Mouse (Mus musculus): ENCODE measurements around the gene Srrt.
A peak's percentile ranks its signal among the peaks of the same experiment; 100 is the strongest.

Gene Srrt

DNA sequence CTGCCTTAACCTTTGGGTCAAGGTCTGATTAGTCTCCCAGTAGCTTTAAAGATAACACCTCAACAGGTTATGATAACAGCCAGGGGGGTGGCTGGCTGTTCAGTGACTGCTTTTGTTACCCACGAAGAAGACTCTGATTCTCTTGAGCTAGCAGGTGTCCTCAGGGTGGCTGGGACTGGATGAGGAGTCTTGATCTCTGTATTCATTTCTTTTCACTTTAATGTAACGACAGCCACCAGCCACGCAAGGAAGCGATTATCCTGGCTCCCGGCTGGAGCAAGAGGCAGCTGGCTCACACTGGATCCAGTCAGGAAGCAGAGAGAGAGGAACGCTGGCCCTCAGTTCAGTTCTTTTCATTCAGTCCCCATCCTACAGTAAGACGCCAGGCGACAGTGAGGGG lies 29.7 kb upstream of the Srrt start:
- no peak for DNase-seq

DNA sequence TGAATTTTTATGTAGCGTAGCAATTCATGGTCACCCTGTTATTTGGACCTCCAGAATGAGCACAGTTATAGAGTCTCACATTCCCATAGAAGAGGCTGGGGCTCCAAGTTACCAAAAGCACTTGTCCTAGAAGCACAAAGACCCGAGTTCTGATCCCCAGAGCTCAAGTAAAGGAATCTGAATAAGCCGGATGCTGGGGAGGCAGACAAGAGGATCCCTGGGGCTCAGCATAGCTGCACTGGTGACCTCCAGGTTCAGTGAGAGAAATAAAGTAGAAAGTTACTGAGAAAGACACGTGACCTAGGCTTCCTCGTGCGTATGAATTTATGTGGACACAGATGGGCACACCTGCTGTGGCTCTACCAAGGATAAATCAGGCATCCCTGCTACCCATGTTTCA lies 27.6 kb upstream of the Srrt start:
- no peak for DNase-seq

DNA sequence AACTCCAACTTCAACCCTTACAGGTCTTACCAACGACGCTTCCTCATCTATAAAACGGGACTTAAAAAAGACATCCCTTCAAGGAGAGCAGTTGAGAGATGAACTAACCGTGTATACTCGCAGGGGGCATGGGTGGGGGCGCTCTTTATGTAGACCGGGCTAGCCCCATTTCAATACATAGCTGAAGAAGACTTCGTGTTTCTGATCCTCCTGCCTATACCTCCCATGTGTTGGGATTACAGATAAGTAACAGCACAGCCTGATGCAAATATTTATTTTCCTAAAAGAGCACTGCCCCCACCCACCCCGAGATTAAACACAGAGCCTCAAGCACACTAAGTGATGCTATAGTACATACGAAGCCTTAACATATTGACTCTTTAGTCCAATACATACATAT lies 26.8 kb upstream of the Srrt start:
- DNase-seq, result no peak

DNA sequence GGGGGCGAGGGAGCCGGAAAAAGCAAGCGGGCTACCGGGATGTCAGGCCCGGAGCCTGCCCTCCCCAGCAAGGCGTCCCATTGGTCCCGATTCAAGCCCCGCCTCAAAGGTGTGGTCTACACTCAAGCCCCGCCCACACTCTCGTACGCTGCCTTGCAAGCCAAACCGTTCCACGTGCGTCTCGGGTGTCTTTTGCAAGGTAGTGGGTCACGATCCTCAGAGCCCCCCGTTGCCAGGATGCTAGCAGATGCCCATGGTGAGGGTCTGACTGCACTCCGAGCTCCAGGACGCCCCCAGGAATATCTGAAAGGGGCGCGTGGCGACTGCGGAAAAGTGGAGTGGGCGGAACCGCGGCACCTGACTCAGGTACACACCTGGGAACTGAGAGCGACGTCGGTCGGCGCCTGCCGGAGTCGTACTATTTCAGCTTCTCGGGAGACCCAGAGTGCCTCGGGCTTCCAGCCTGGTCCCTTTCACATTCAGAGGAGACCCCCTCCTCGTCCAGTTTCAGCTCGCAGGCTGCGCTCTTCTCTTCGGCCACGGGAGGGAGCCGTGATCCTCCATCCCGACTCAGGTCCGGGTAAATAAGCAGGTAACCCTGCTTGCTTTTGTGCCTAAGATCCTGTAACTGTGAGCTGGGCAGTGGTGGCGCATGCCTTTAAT lies 26.2 kb upstream of the Srrt start, which contains the start of gene Slc12a9:
Gene Slc12a9, minus strand, starts transcription at position 86 of the 663 bp plus-strand sequence.
- DNase-seq, result peak; percentile 98

DNA sequence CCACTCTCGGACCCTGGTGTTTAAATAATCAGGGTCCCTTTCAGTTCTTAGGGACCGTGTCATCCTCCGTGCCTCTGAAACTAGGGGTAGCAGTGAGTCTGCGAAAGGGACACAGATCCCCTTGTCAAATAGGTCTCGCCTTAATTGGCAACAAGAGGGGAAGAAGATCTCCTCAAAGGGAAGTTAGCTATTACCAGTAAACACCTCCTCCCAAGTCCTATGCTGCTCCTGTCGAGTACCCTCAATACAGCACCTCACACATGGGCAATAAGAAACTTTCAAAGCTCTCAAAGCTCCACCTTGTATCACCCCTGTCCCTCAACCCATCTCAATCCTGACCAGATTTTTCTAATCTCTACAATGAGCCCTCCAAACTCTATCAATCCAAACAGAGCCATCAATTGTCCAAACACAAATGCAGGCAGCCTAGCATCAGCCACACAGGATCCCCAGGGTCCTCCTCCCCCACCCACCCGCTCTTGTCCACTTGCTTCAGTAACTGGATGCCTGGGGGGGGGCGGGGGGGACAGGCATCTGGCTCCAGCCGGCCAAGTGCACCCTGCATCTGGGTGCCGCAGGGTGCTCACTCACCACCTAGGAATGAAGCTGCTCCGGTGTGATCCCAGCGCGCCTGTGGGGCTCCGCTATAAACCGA lies 25.5 kb upstream of the Srrt start:
- no peak for DNase-seq

DNA sequence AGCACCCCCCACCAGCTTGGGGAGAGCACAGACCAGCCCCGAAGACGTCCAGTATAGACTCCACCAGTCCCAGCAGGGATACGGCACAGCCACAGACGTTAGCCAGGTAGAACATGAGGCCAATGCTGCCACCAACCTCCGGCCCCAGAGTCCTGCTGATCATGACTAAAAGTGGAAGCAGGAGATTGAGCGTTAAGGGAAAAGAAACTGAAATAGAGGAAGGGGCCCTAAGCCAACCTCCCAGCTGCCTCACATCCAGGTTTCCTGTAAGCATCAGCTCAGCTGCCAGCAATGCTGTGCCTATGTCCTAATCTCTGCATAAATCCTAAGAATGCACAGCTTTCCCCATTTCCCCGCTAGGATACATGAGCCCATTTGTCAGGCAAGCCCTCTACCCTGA lies 23.4 kb upstream of the Srrt start:
- no peak for DNase-seq

DNA sequence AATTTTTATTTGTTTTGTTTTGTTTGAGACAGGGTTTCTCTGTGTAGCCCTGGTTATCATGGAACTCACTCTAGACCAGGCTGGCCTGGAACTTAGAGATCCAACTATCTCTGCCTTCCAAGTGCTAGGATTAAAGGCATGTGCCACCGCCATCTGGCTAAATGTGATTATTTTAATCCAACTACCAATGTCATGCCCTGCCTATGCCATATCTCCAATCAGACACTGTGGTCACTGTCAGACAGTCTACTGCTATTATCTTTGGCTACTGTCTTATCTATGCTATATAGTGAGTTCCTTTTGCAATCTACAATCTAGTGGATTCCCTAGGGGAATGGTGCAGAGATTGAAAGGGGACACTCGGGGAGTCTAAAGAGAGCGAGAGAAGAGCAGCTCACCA lies 13.5 kb upstream of the Srrt start:
- no peak for DNase-seq

DNA sequence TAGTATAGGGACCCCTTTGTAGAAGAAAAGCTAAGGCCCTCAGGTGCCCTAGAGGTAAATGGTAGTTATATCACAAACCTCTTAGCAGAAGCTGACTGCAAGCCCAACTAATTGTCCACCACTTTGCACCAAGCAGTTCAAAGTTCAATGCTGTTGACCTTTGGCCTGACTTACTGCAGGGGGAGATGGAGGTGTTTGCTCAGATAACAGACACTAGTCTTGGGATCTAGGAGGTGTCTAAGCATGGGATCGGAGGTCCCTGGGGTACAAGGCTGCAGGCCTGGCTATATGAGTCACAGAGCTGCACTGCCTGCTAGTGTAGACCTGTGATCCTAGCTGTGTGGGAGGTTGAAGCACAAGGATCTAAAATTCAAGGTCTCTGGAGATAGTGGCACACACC lies 11.1 kb upstream of the Srrt start:
- no peak for DNase-seq

DNA sequence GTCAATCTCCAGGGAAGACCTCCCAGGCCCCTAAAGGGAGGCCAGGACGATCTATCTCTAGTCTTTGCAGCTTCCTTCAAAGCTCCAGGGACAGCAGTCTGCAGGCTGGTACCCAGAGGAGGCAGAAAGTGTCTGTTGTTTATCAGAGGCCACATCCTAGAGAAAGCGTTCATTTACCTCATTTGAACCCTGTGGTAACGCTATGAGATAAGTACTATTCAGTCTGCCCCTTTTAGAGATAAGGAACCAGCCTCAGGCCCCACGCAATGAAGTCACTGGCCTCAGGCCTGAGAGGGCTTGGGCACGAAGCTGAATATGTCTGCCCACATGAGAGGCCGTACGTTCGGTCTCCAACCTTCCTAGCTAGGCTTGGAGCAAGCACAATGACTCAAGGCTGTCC lies 9.9 kb upstream of the Srrt start:
- no peak for DNase-seq

DNA sequence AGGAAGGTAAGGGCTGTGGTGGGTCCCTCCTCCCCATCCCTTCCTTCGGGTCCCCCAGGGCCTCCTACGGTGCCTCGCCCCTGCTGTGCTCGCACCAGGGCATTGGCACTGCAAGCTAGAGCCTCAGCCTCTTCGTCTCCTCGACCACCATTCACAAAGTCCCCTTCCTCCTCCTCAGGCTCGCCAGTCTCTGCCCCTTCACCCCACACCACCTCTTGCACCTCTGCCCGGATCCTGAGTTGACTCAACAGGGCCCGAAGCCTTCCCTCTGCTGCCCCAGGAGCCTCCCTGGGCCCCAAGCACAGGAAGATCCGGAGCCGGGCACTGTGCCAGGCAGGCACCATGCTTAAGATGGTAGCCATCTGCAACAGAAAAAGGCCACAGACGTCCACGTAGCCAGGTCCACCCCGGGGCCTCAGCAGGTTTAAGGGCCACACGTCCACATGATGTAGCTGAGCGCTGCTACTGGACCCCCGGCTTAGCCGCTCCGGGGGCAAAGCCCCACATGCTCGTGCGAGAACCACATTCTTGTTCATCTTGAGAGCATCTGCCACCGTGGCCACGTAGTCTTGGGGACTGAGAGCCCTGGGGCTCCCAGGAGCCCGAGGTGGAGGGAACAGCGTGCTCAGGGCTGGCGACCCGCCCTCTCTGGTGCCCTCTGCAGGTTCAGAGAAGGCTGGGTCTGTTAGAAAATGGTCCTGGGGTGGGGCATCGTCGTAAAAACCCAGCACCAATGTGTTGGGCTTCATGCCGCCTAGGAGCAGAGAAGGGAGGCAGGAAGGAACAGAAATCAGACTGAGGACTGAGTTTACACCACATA lies 7.8 kb upstream of the Srrt start:
- peak; percentile 75 for DNase-seq

DNA sequence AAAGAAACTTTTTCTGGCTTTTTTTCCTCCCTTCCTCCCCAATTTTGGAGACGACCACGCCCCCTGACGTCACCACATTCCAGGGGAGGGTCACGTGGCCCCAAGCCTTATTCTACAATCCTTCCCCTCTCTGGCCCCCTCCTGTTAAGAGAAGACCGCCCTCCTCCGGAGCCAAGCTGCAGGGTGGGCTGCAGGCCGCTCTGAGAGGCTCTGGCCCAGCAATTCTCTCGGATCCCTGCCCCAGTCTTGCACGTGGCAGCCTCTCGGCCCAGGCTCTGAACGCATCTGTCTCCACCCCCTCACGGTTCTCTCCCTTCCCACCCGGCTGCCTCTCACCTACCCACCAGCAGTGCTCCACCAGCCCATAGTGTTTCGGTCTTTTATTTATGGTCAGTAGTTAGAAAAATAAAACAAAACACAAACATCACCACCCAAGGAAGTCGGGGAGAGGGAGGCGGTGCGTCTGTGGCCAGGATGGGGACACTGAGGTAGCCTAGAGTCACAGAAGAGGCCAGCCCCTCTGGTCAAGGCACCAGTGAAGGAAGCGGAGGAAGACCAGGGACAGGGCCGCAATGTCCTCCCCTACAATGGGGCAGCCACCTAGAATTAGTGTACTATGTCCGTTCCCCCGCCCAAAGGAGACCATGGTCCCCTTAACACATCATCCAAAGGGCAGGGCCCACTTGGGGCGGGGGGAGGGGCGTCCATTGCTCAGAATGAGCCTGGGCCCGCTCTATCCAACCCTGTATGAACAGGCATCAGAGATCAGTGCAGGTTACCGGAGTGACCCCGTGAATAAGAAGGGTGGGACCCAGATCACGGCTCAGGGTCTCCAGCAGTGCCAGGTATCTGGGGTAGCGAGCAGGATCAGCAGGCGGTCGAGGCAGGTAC lies 7.0 kb upstream of the Srrt start, which contains the start of gene Trip6:
Gene Trip6, minus strand, starts transcription at position 212 of the 891 bp plus-strand sequence.
- peak; percentile 59 for DNase-seq

DNA sequence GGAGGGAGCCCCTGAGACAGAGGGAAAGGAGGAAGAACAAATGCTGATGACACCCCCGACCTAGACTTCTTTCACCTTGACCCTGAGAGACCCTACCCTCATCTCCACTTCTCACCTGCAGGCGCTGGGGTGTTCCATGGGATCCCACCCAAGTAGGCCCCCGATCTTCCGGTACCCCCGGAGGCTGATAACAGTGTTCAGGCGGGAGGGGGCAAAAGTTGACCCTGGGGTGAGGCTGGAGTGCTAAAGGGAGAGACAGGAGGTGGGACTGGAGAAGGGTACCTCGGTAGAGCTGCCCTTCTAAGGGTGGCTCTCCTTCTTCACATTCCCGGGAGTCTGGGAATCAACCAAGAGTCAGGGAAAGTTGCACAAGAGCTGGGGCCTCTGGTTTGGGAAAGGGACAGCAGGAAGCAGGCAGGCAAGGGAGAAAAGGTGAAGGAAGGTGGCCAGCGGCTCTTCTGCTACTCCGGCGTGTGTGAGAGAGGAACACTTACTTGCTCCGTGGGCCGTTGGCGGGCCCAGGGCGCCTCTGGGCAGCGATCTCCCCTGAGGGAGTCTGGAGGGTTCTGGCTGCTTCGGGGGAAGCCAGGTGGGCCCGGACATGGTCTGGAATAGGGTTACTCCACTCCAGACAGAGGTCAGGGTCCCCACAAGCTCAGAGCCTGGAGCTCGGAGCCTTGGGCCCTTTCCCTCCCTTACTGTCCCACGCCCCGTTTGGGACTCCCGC lies 6.2 kb upstream of the Srrt start:
- DNase-seq, result no peak

DNA sequence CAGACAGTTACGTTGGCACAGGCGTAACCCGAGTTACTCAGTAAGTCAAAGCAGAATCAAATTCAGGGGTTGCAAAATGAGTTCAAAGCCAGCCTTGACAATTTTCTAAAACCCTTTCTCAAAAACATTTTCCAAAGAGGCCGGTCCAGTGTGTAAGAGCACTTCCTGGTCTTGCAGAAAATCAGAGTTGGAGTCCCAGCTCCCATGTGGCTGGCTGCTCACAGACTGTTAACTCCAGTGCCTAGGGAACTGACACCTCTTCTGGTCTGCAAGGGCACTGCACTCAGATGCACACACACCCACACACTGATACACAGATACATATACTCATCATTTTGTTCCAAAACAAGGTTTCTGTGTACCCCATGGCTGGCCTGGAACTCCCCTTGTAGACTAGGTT lies 882 bp upstream of the Srrt start:
- DNase-seq, result no peak

DNA sequence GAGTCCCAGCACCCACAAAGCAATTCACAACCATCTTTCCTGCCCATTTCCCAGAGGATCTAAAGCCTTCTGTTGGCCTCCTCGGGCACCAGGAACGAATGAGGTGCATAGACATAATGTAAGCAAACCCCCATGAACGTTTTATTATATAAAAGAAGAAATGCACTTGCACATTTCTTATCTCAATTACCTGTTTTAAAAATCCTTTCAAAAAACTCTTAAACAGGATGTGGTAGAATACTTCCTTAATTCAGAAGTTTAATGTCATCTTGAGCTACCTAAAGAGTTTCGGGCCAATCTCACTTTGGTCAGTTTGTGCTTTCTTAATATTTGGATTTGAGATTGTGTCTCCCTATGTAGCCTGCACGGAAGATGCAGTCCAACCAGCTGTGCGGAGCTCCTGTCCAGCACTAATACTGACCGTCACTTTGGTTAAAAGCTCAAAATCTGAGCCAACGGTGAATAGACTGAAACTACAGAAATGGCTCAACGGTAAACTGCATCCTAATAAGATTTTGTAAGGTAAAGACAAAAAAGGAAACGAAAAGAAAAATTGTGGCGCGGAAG lies 952 bp downstream of the Srrt start:
- no peak for DNase-seq

DNA sequence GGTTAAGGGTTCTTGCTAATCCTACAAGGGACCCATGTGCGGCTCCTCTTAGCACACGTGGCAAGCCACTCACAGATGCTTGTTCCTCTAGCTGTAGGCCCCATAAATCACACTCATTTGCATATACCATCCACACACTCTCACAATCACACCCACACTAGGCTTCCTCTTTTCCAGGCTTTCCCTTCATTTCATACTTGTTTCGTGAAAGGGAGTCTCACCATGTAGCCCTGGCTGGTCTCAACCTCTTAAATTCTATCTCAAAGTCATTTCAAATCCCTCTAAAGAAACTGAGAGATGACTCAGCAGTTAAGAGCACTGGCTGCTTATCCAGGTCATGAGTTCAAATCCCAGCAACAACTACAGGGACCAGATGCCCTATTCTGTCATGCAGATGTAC lies 1.7 kb downstream of the Srrt start:
- no peak for DNase-seq

DNA sequence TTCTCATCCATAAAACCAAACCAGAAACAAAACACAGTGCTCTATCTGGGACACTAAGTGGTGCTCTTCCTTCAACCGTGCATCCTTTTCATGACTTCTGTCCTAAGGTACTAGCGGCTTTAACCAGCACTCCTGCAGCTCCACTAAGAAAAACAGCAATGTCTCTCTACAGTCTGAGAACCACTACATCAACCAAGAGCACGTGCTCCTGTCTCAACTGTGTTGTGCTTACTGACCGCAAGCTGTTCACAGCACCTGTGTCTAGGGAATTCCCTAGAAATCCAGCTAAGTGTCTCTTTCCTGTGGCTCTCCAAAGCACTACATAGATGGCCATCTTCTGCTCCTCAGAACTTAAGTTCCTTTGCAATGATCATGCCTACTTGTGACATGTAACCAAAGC lies 2.7 kb downstream of the Srrt start:
- no peak for DNase-seq

DNA sequence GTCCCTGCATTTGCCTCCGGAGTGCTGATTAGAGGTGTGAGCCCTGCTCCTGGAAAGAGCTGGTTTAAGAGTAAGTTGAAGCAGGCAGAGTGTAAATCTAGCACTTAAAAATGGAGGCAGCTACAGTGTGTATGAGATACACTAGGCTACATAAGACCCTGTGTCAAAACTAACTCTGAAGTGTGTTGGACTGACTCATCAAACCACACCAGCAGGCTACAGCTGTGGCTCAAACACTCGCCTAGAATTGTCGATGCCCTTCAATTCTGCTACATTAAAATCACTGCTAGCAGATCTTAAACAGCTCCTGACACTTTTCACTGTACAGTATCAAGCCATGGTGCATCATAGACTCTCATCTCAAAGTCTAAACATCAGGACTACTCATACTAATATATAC lies 3.3 kb downstream of the Srrt start:
- no peak for DNase-seq

DNA sequence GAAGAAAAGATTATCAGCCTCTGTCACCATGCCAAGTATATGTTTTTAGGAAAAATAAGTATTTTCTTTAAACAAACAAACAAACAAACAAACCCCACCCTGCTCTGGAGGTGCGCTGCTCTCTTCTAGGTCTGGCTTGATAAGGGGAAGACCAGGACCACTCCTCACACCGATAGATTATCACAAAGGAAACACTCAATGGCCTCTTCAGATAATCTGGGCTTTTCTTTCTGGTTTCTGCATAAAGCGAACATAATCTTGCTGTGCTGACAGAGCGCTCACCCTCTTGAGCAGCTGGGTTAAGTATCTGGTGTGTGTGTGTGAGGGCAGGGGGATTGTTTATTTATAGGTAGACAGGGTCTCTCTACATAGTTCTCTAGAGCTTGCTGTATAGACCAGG lies 3.9 kb downstream of the Srrt start:
- DNase-seq, result no peak

DNA sequence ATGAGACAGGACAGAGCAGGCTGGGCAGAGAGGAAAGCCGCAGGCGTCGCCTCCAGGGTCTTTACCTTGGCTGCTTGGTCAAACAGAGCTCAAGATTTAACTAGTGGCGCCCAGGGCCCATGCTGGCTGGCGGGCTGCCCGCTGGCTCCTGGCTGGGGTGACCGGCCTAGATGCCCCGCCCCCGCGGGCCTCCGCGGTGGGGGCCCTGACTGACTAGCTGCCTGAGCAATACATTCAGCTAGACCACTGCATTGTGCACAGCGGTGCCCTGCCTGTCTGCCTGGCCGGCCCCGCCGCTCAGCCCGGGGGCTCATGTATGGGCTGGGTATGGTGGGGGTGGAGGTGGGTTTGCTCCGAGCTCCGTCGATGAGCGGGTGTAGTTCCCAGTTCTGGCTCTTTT lies 6.2 kb downstream of the Srrt start:
- DNase-seq, result no peak

DNA sequence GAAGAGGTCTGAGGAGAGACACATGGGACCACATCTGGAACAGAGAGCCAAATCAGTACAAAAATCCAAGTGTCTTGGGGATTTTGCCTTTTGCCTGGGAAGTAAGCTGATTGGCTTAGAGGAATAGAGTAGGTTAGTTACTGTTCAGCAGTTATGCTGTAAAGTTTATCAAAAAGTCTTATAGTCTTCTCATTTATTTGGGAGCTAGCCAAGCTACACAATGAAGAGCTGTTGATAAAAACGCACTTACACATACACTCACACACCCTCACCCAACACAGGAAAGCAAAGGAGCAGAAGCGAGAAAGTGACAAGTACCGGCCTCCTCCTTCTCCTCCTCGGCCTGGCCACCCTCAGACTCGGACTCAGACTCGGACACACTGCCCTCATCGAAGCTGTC lies 8.2 kb downstream of the Srrt start:
- DNase-seq, result no peak

DNA sequence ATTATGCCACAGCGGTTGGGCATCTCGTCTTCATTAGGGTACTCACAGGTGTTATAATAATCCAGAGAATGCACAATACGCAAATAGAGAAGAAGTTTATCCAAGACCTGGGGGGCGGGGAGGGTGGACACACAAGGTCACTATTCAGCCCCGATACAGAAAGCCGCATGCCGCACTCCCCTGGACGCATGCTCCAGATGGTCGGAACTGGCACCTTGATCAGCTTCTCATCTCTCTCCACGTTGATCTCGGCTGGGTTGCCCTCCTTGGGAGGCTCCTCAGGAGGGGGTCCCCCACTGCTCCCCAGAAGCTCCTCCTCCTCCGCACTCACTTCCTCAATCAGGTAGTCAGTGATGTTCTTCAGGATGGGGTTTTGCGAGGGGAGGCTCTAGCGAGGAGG lies 10.3 kb downstream of the Srrt start:
- no peak for DNase-seq

DNA sequence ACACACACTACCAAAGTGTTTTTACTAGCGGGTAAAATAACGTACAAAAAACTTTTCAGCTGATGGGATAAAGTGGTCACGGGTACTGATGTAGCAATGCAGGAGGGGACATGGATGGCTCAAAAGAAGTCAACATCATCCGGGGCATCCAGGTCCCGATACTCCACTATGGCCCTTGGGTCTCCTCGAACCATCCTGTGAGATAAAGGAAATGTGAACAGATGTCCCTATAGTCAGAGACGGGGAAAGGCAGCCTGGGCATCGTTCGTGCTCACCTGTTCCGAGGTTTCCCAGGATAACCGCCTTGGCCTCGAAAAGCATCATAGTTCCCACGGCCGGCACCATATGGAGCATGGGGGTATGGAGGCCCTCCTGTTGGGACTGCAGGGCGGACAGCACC lies 11.8 kb downstream of the Srrt start:
- DNase-seq, result no peak
